Mouse (Mus musculus) kidney, embryonic 14.5 days (tissue): Measurements from ENCODE around the gene Celf3. TPM values are rescaled to one million over a fixed set of nuclear protein-coding genes. Genes with fewer than 3 reads are reported as not detected.

Experiments
- ATAC-seq: fragments of 200-750 bp; cut with Nextera tagmentation; 2 replicates; pipeline ENCODE4 v1.8.0; 2017; ENCODE audit warnings: moderate number of reproducible peaks, mild to moderate bottlenecking, moderate TSS enrichment, moderate library complexity; ENCODE audit not compliant: low FRiP score, low TSS enrichment
- H3K27ac ChIP-seq: fragments of 300-500 bp; sonication (generic); 2 replicates; pipeline ENCODE4 v1.5.1; 2014; ENCODE audit warnings: low read depth, mild to moderate bottlenecking, low read length, moderate library complexity, mixed read lengths
- H3K27me3 ChIP-seq: fragments of 300-500 bp; sonication (generic); 2 replicates; pipeline ENCODE4 v1.6.1; 2014; ENCODE audit warnings: mild to moderate bottlenecking, low read length; ENCODE audit not compliant: control insufficient read depth, insufficient read depth
- H3K36me3 ChIP-seq: fragments of 300-500 bp; sonication (generic); 2 replicates; pipeline ENCODE4 v1.6.1; 2014; ENCODE audit warnings: low read length, mixed read lengths; ENCODE audit not compliant: control insufficient read depth, insufficient read depth
- H3K4me1 ChIP-seq: fragments of 300-500 bp; sonication (generic); 2 replicates; pipeline ENCODE4 v1.6.1; 2014; ENCODE audit warnings: low read length, mixed read lengths; ENCODE audit not compliant: control insufficient read depth, insufficient read depth
- H3K4me2 ChIP-seq: fragments of 300-500 bp; sonication (generic); replicated peaks from 2 replicates; pipeline ENCODE4 v1.6.1; 2014; ENCODE audit warnings: low read depth, mild to moderate bottlenecking, low read length
- H3K4me3 ChIP-seq: fragments of 300-500 bp; sonication (generic); 2 replicates; pipeline ENCODE4 v1.5.1; 2014; ENCODE audit warnings: mild to moderate bottlenecking, low read length
- H3K9ac ChIP-seq: fragments of 300-500 bp; sonication (generic); 2 replicates; pipeline ENCODE4 v1.6.1; 2014; ENCODE audit warnings: low read depth, mild to moderate bottlenecking, low read length, moderate library complexity
- H3K9me3 ChIP-seq: fragments of 300-500 bp; sonication (generic); 2 replicates; pipeline ENCODE4 v1.6.1; 2016; ENCODE audit warnings: low read length; ENCODE audit not compliant: control insufficient read depth
- WGBS: fragments of 180-500 bp; shearing (Covaris S2); extraction: QIAGEN DNeasy Blood & Tissue Kit; methylation state at CpG from one replicate; pipeline ENCODE4 v1.1.7; 2014; 5-methylcytosine and 5-hydroxymethylcytosine counted together
- polyA plus RNA-seq: library from polyadenylated mRNA; unstranded; fragments of >200 nt; fragmentation: Nextera tagmentation; extraction: Ambion mirVana; gene quantifications from 2 replicates; pipeline ENCODE4 v1.2.1, GENCODE M21; 2014

Celf3 gene
- 0.34 and 0.53 TPM in 2 replicates for polyA plus RNA-seq

- 0 out of 2 replicates have a peak, but pooled peaks cover 3% of the 10 kb centered on the region for H3K4me1 ChIP-seq
- no peaks in the 10 kb centered on the region for H3K9me3 ChIP-seq
- no peaks in the 10 kb centered on the region for H3K36me3 ChIP-seq
- no peak within 1 kb of the TSS; the same call in 1 of the 2 replicates for H3K4me2 ChIP-seq
- peaks cover 21% of the 10 kb centered on the region for H3K27me3 ChIP-seq
- H3K9ac ChIP-seq, result no peak within 1 kb of the TSS
- H3K4me3 ChIP-seq, result no peak within 1 kb of the TSS; the same call in 1 of the 2 replicates
- peak; percentile 10; the same call in 1 of the 2 replicates for ATAC-seq
- H3K27ac ChIP-seq, result no peak within 1 kb of the TSS
- WGBS, result under 1% methylated on average over 14 of the region's 14 CpGs
Observed at GRCm38 (mm10) chr3:94477981-94478422, at the start of gene Celf3. Celf3 (plus strand) TSS chr3:94478295.

DNA sequence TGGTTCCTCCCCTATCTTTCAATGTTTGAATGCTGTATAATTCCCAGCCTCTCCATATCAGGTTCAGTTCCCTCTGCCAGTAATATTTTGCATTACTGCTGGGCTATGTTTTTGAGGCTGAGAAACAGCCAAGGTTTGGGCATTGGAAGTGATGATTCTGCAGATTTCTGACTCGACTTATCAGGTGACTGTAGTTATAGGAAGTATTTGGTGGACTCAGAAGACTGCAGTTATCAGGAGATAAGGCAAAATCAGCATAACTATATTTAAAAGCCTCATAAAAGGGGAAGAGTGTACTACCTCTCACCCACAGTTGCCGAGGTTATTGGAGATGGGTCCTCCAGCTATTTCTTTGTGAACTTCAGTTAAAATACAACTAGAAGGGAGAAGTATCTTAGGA lies 47.1 kb upstream of the Celf3 start:
- H3K4me3 ChIP-seq, result no peak overlapping the region
- no peak overlapping the region for H3K9ac ChIP-seq
- 86% methylated on average over 2 of the region's 2 CpGs for WGBS
- ATAC-seq, result no peak
- H3K4me1 ChIP-seq, result no peaks in the 10 kb centered on the region
- H3K27ac ChIP-seq, result no peak overlapping the region
- H3K27me3 ChIP-seq, result no peaks in the 10 kb centered on the region
- no peak overlapping the region for H3K4me2 ChIP-seq
- no peaks in the 10 kb centered on the region for H3K9me3 ChIP-seq
- H3K36me3 ChIP-seq, result no peaks in the 10 kb centered on the region

GRCm38 (mm10) chr3:94434305-94434704 lies 43.8 kb upstream of the Celf3 start:
- H3K9me3 ChIP-seq, result no peaks in the 10 kb centered on the region
- H3K4me1 ChIP-seq, result no peaks in the 10 kb centered on the region
- H3K4me3 ChIP-seq, result no peak overlapping the region
- H3K27me3 ChIP-seq, result no peaks in the 10 kb centered on the region
- no peak overlapping the region for H3K4me2 ChIP-seq
- no peak overlapping the region for H3K9ac ChIP-seq
- no peaks in the 10 kb centered on the region for H3K36me3 ChIP-seq
- no peak overlapping the region for H3K27ac ChIP-seq
- ATAC-seq, result no peak
- WGBS, result 84% methylated on average over 2 of the region's 2 CpGs

GRCm38 (mm10) chr3:94436420-94436819 lies 41.7 kb upstream of the Celf3 start:
- no peak for ATAC-seq
- Histone ChIP-seq H3K4me1 (no peaks in the 10 kb centered on the region), H3K27me3 (0 out of 2 replicates have a peak, but pooled peaks cover 2% of the 10 kb centered on the region), H3K4me2 (no peak overlapping the region), H3K9ac (no peak overlapping the region), H3K36me3 (no peaks in the 10 kb centered on the region), H3K4me3 (no peak overlapping the region), H3K9me3 (no peaks in the 10 kb centered on the region), H3K27ac (no peak overlapping the region)
- WGBS, result 84% methylated on average over 9 of the region's 9 CpGs

DNA sequence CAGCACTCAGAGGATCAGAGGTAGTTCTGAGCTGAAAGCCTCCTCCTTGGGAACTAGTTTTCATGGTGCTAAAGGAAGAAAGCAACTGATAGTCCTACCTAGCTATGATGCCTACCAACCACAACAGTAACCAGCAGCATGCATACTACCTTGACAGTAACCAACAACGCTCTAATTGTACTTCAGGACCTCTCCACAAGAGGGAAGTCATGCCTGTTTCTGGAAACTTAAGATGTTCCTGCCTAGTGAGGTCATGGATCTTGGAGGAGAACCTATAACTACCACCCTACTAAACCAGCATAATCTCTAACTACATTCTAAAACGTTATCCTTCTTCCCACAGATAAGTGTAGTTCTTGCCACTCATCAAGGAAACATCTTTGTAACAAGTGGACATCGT lies 36.9 kb upstream of the Celf3 start:
- Histone ChIP-seq H3K36me3 (peaks cover 7% of the 10 kb centered on the region; the same call in 1 of the 2 replicates), H3K4me1 (peaks cover 5% of the 10 kb centered on the region; the same call in 1 of the 2 replicates)

GRCm38 (mm10) chr3:94442951-94443596 lies 35.0 kb upstream of the Celf3 start, which contains the start of gene Mrpl9:
Mrpl9 (plus strand) TSS chr3:94443318.
- Histone ChIP-seq H3K27ac (no peak within 1 kb of the TSS), H3K36me3 (peaks cover 26% of the 10 kb centered on the region), H3K4me3 (peak within 1 kb of the TSS; percentile 89), H3K4me1 (peaks cover 5% of the 10 kb centered on the region; the same call in 1 of the 2 replicates), H3K27me3 (0 out of 2 replicates have a peak, but pooled peaks cover 2% of the 10 kb centered on the region), H3K4me2 (peak within 1 kb of the TSS; percentile 80), H3K9me3 (no peaks in the 10 kb centered on the region), H3K9ac (peak within 1 kb of the TSS; percentile 91)
- peak; percentile 99 for ATAC-seq
- WGBS, result under 1% methylated on average over 38 of the region's 39 CpGs

More for the DNA sequence above, 36.9 kb upstream of the Celf3 start:
- no peak overlapping the region for H3K4me2 ChIP-seq
- no peak for ATAC-seq
- no peak overlapping the region for H3K27ac ChIP-seq
- H3K4me3 ChIP-seq, result no peak overlapping the region
- no peak overlapping the region for H3K9ac ChIP-seq
- WGBS, result 45% methylated on average over 3 of the region's 3 CpGs
- 0 out of 2 replicates have a peak, but pooled peaks cover 2% of the 10 kb centered on the region for H3K27me3 ChIP-seq
- H3K9me3 ChIP-seq, result no peaks in the 10 kb centered on the region

- no peak for ATAC-seq
Observed at GRCm38 (mm10) chr3:94443597-94443964, 34.5 kb upstream of the Celf3 start, which contains the start of gene Oaz3. Oaz3 (minus strand) TSS chr3:94443915.

DNA sequence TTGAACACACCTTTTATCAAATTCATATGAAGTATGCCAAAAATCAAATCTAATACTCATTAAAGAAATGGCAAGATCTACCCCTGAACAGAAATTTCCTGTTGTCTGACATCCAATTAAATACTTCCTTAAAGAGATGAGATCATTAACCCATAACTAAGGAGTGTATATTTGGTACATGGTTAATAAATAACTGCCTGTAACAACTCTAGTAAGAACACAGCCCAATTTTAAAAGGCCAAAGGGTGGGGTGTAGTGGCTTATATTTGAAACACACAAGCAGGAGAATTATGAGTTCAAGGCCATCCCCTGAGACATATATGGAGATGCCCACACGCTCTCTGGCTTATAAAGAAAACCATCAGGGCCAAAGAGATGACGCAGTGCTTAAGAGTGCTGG lies 28.7 kb upstream of the Celf3 start:
- 94% methylated on average over 2 of the region's 2 CpGs for WGBS
- H3K4me2 ChIP-seq, result no peak overlapping the region
- peaks cover 42% of the 10 kb centered on the region for H3K36me3 ChIP-seq
- H3K4me3 ChIP-seq, result no peak overlapping the region
- no peaks in the 10 kb centered on the region for H3K27me3 ChIP-seq
- H3K9me3 ChIP-seq, result no peaks in the 10 kb centered on the region
- H3K27ac ChIP-seq, result no peak overlapping the region
- 0 out of 2 replicates have a peak, but pooled peaks cover under 1% of the 10 kb centered on the region for H3K4me1 ChIP-seq
- ATAC-seq, result no peak
- H3K9ac ChIP-seq, result no peak overlapping the region

More at GRCm38 (mm10) chr3:94443597-94443964, 34.5 kb upstream of the Celf3 start, which contains the start of gene Oaz3:
- Histone ChIP-seq H3K4me2 (peak within 1 kb of the TSS; percentile 80), H3K27me3 (0 out of 2 replicates have a peak, but pooled peaks cover 2% of the 10 kb centered on the region), H3K36me3 (peaks cover 29% of the 10 kb centered on the region), H3K4me1 (peaks cover 5% of the 10 kb centered on the region; the same call in 1 of the 2 replicates), H3K9me3 (no peaks in the 10 kb centered on the region), H3K27ac (no peak within 1 kb of the TSS), H3K9ac (peak within 1 kb of the TSS; percentile 91), H3K4me3 (peak within 1 kb of the TSS; percentile 89)
- 1% methylated on average over 24 of the region's 24 CpGs for WGBS

- H3K4me1 ChIP-seq, result no peaks in the 10 kb centered on the region
- H3K4me2 ChIP-seq, result peak overlapping the region; percentile 44
- WGBS, result 1% methylated on average over 12 of the region's 12 CpGs
- no peaks in the 10 kb centered on the region for H3K27me3 ChIP-seq
- H3K36me3 ChIP-seq, result no peaks in the 10 kb centered on the region
- H3K4me3 ChIP-seq, result peak overlapping the region; percentile 34; the same call in 1 of the 2 replicates
- ATAC-seq, result peak; percentile 91
- no peak overlapping the region for H3K9ac ChIP-seq
- no peaks in the 10 kb centered on the region for H3K9me3 ChIP-seq
- H3K27ac ChIP-seq, result no peak overlapping the region
Observed at GRCm38 (mm10) chr3:94456529-94457000, 21.5 kb upstream of the Celf3 start.
